Mouse (Mus musculus) G1E (cell line): ENCODE results near the gene Orc3. TPM values are rescaled to one million over a fixed set of nuclear protein-coding genes. Genes with fewer than 3 reads are reported as not detected.

ENCODE experiments used
- ATAC-seq: 2 replicates; pipeline ENCODE4 v1.8.0; 2016; ENCODE audit warnings: mild to moderate bottlenecking; ENCODE audit not compliant: insufficient number of reproducible peaks, poor library complexity, low FRiP score, severe bottlenecking; ENCODE audit errors: extremely low read depth
- DNase-seq: peaks from one replicate; pipeline ENCODE4 v3.0.0; 2012; ENCODE audit warnings: low spot score
- H3K27me3 ChIP-seq: 2 replicates; pipeline ENCODE4 v1.6.1; 2012; ENCODE audit warnings: mild to moderate bottlenecking, low read length, inconsistent platforms; ENCODE audit not compliant: insufficient read depth
- H3K36me3 ChIP-seq: replicated peaks from 2 replicates; pipeline ENCODE3; 2012; ENCODE audit warnings: mild to moderate bottlenecking, inconsistent platforms
- H3K4me1 ChIP-seq: 2 replicates; pipeline ENCODE4 v1.6.1; 2012; ENCODE audit warnings: low read depth, low read length, inconsistent platforms, mixed read lengths; ENCODE audit not compliant: insufficient read depth
- H3K4me3 ChIP-seq: 2 replicates; pipeline ENCODE4 v1.5.1; 2012; ENCODE audit warnings: low read depth, mild to moderate bottlenecking, inconsistent platforms, low read length, moderate library complexity, mixed read lengths
- H3K9me3 ChIP-seq: replicated peaks from 2 replicates; pipeline ENCODE4 v1.6.1; 2012; ENCODE audit warnings: inconsistent platforms
- CTCF ChIP-seq: IDR thresholded peaks from 2 replicates; pipeline ENCODE4 v1.5.1; 2012; ENCODE audit warnings: low read depth, low read length, inconsistent platforms, mixed read lengths
- GATA1 ChIP-seq: IDR thresholded peaks from 2 replicates; pipeline ENCODE4 v1.6.1; 2012; ENCODE audit warnings: borderline replicate concordance, low read length, inconsistent platforms, mixed read lengths
- GATA2 ChIP-seq: IDR thresholded peaks from 2 replicates; pipeline ENCODE4 v1.6.1; 2012; ENCODE audit warnings: low read depth, low read length, inconsistent platforms, borderline replicate concordance
- POLR2AphosphoS5 ChIP-seq: IDR thresholded peaks from 2 replicates; pipeline ENCODE4 v1.6.1; 2012; ENCODE audit warnings: low read depth, low read length, inconsistent platforms; ENCODE audit not compliant: insufficient replicate concordance
- TAL1 ChIP-seq: conservative IDR thresholded peaks from 2 replicates; pipeline ENCODE4 v1.6.1; 2012; ENCODE audit warnings: low read depth, low read length, inconsistent platforms, mixed read lengths
- polyA plus RNA-seq: library from polyadenylated mRNA; stranded (reverse); fragments of >175 nt; gene quantifications from 2 replicates; pipeline ENCODE4 v1.2.3, GENCODE M21; 2012
- total RNA-seq, 2 experiments: library from RNA; stranded (forward) in 1 of 2; stranded (reverse) in 1 of 2; fragments of 200-1000 nt in 1 of 2; fragments of >200 nt in 1 of 2; fragmentation: Nextera tagmentation in 1 of 2; gene quantifications; 2 replicates each; pipeline ENCODE4 v1.2.3; 2014 to 2017

Gene Orc3
- total and polyA plus RNA-seq, 3 experiments, result 6.7 to 313 (median 150) TPM

- peaks cover 12% of the 10 kb centered on the region for H3K36me3 ChIP-seq
- ATAC-seq (no peak), DNase-seq (no peak)
- H3K9me3 ChIP-seq, result no peaks in the 10 kb centered on the region
- H3K27me3 ChIP-seq, result no peaks in the 10 kb centered on the region
- H3K4me1 ChIP-seq, result peaks cover 25% of the 10 kb centered on the region
- peak overlapping the region; percentile 98 for H3K4me3 ChIP-seq
- TF ChIP-seq CTCF (no peak), GATA1 (no peak), POLR2AphosphoS5 (no peak), GATA2 (no peak), TAL1 (no peak)
These were observed 62.8 kb downstream of the Orc3 start for GRCm38 (mm10) chr4:34551966-34552365.

- peak; percentile 78 for ATAC-seq
- DNase-seq, result peak; percentile 72
- no peak for TF ChIP-seq GATA2
- no peak for TF ChIP-seq TAL1
- no peak for TF ChIP-seq CTCF
- no peak for TF ChIP-seq GATA1
- TF ChIP-seq POLR2AphosphoS5, result no peak
- peak overlapping the region; percentile 98 for H3K4me3 ChIP-seq
- H3K36me3 ChIP-seq, result peaks cover 12% of the 10 kb centered on the region
- H3K9me3 ChIP-seq, result no peaks in the 10 kb centered on the region
- no peaks in the 10 kb centered on the region for H3K27me3 ChIP-seq
- peaks cover 18% of the 10 kb centered on the region for H3K4me1 ChIP-seq
These were observed 63.5 kb downstream of the Orc3 start for GRCm38 (mm10) chr4:34551098-34551809.

- DNase-seq (peak; percentile 8), ATAC-seq (no peak)
- TF ChIP-seq GATA1 (no peak), POLR2AphosphoS5 (no peak), CTCF (no peak), GATA2 (no peak), TAL1 (no peak)
- H3K9me3 ChIP-seq, result no peaks in the 10 kb centered on the region
- H3K36me3 ChIP-seq, result peaks cover 10% of the 10 kb centered on the region
- peak within 1 kb of the TSS; percentile 98 for H3K4me3 ChIP-seq
- H3K27me3 ChIP-seq, result no peaks in the 10 kb centered on the region
- peaks cover 16% of the 10 kb centered on the region for H3K4me1 ChIP-seq
These were observed 64.0 kb downstream of the Orc3 start, which contains the start of gene Akirin2 for GRCm38 (mm10) chr4:34550748-34551097. Gene Akirin2 (plus strand): TSS chr4:34550937.

- ATAC-seq (peak; percentile 93), DNase-seq (peak; percentile 78)
- Histone ChIP-seq H3K4me1 (peaks cover 12% of the 10 kb centered on the region), H3K9me3 (no peaks in the 10 kb centered on the region), H3K4me3 (peak overlapping the region; percentile 98), H3K36me3 (peaks cover 4% of the 10 kb centered on the region), H3K27me3 (no peaks in the 10 kb centered on the region)
- TF ChIP-seq GATA2 (no peak), TAL1 (no peak), POLR2AphosphoS5 (no peak), GATA1 (no peak)
These were observed 64.6 kb downstream of the Orc3 start for GRCm38 (mm10) chr4:34549981-34550747.

GRCm38 (mm10) chr4:34529941-34530340 is 84.8 kb downstream of the Orc3 start:
- no peaks in the 10 kb centered on the region; the same call in 1 of the 2 replicates for H3K27me3 ChIP-seq
- H3K9me3 ChIP-seq, result no peaks in the 10 kb centered on the region
- no peak for TF ChIP-seq CTCF
- no peak for TF ChIP-seq TAL1
- TF ChIP-seq GATA1, result no peak
- TF ChIP-seq POLR2AphosphoS5, result no peak
- TF ChIP-seq GATA2, result no peak
- no peak for DNase-seq
- peaks cover 3% of the 10 kb centered on the region for H3K4me1 ChIP-seq
- no peak overlapping the region for H3K4me3 ChIP-seq
- H3K36me3 ChIP-seq, result no peaks in the 10 kb centered on the region
- ATAC-seq, result no peak

- ATAC-seq, result no peak
These were observed 85.4 kb downstream of the Orc3 start for GRCm38 (mm10) chr4:34529379-34529778.

More at GRCm38 (mm10) chr4:34529379-34529778, 85.4 kb downstream of the Orc3 start:
- H3K4me1 ChIP-seq, result peaks cover 3% of the 10 kb centered on the region
- no peak overlapping the region for H3K4me3 ChIP-seq
- no peak for DNase-seq
- TF ChIP-seq CTCF (no peak), GATA2 (no peak), GATA1 (no peak)
- H3K27me3 ChIP-seq, result no peaks in the 10 kb centered on the region; the same call in 1 of the 2 replicates
- no peaks in the 10 kb centered on the region for H3K9me3 ChIP-seq
- H3K36me3 ChIP-seq, result no peaks in the 10 kb centered on the region
